Mouse (Mus musculus) lung, postnatal 0 days (tissue): ENCODE measurements at regions not wholly inside any gene's neighbourhood (a gene's known extent, or its start where the extent isn't known, plus 50 kb on each side); places are given as distances from the start of the nearest gene placed in this dataset.

ENCODE experiments used
- ATAC-seq: fragments of 200-750 bp; cut with Nextera tagmentation; 2 replicates; pipeline ENCODE4 v1.8.0; 2017; ENCODE audit warnings: moderate library complexity
- DNase-seq: peaks from one replicate; pipeline ENCODE4 v3.0.0-alpha.2; 2016; ENCODE audit warnings: low spot score
- H3K27ac ChIP-seq: fragments of 300-500 bp; sonication (generic); 2 replicates; pipeline ENCODE4 v1.5.1; 2014; ENCODE audit warnings: antibody characterized with exemption, mild to moderate bottlenecking, low read length, mixed read lengths
- H3K27me3 ChIP-seq: fragments of 300-500 bp; sonication (generic); replicated peaks from 2 replicates; pipeline ENCODE4 v1.6.1; 2014; ENCODE audit warnings: low read length, mixed read lengths; ENCODE audit not compliant: insufficient read depth
- H3K36me3 ChIP-seq: fragments of 300-500 bp; sonication (generic); 2 replicates; pipeline ENCODE4 v1.6.1; 2014; ENCODE audit warnings: low read length, mixed read lengths; ENCODE audit not compliant: insufficient read depth
- H3K4me1 ChIP-seq: fragments of 300-500 bp; sonication (generic); 2 replicates; pipeline ENCODE4 v1.6.1; 2014; ENCODE audit warnings: antibody characterized with exemption, low read depth, low read length, mixed read lengths; ENCODE audit not compliant: insufficient read depth
- H3K4me2 ChIP-seq: fragments of 300-500 bp; sonication (generic); replicated peaks from 2 replicates; pipeline ENCODE4 v1.6.1; 2014; ENCODE audit warnings: low read depth, mild to moderate bottlenecking, low read length, moderate library complexity, mixed read lengths
- H3K4me3 ChIP-seq: fragments of 300-500 bp; sonication (generic); 2 replicates; pipeline ENCODE4 v1.5.1; 2014; ENCODE audit warnings: low read depth, low read length
- H3K9ac ChIP-seq: fragments of 300-500 bp; sonication (generic); replicated peaks from 2 replicates; pipeline ENCODE4 v1.6.1; 2014; ENCODE audit warnings: low read depth, mild to moderate bottlenecking
- H3K9me3 ChIP-seq: fragments of 300-500 bp; sonication (generic); 2 replicates; pipeline ENCODE4 v1.6.1; 2016; ENCODE audit warnings: low read length, mixed read lengths
- CTCF ChIP-seq: IDR thresholded peaks from 2 replicates; pipeline ENCODE4 v1.5.1; 2016; ENCODE audit warnings: antibody characterized with exemption, mild to moderate bottlenecking
- EP300 ChIP-seq: IDR thresholded peaks from 2 replicates; pipeline ENCODE4 v1.6.1; 2016; ENCODE audit warnings: antibody characterized with exemption, mild to moderate bottlenecking, control low read depth
- WGBS: fragments of 180-500 bp; shearing (Covaris S2); extraction: QIAGEN DNeasy Blood & Tissue Kit; methylation state at CpG from one replicate; pipeline ENCODE4 v1.1.7; 2014; 5-methylcytosine and 5-hydroxymethylcytosine counted together

DNA sequence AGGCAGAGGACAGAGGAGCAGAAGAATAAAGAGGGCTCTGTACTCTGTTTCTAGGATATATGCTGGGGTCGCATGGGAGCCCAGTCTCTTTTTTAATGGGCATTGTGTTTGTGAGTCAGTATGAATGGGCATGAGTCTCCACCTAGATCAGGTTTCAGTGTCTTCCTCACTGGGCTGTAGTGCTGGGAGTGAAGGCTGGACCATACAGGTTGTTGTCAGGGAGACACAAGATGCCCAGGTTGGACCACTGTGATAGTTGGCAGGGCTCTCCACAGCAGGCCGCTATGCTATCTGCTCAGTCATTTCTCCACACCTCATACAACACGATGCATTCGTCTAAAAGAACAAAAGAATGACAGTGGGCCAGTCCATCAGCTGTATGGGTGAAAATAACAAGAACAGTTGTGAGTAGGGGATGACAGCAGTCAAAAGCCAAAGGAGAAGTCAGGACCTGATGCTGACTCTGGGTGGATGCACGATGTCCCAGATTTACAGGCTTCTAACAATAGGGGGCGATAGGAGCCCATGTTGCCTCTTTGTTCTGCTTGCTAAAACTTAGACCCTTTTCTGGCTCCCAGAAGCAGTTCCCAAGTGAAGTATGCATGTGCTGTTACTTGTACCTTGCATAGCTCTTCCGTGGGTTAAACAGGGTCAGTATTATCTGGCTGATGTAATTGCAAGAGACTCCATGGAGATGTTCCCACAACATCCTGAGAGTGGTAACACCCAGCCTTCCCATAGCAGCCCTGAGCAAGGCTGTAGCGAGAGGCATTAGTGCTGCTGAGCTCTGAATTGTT is 249.3 kb upstream of the Stac start:
- Histone ChIP-seq H3K27ac (no peak overlapping the region), H3K36me3 (no peaks in the 10 kb centered on the region), H3K4me3 (no peak overlapping the region), H3K4me1 (no peaks in the 10 kb centered on the region), H3K27me3 (no peaks in the 10 kb centered on the region), H3K9me3 (no peaks in the 10 kb centered on the region), H3K4me2 (no peak overlapping the region), H3K9ac (no peak overlapping the region)
- 40% methylated on average over 8 of the region's 8 CpGs for WGBS
- DNase-seq: peak; percentile 6
- no peak for TF ChIP-seq EP300
- TF ChIP-seq CTCF: peak; percentile 50
- no peak for ATAC-seq

DNA sequence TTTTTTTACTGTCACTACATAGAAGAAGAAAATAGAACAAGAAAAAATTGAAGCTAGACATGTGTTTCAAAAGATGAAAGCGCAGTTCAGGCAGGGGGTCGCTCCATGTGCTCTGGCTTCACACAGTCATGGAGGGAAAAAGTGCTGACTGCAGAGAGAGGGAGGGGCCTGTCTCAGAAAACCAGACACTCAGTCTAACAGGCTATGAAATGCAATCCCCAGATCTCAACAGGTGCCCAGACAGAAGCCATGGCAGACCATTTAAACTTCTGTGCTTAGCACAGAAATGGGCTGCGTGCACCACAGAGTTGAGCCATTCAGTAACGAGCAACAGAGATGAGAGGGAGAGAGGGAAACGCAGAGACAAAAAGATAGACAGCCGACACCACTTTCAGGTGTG is 242.3 kb upstream of the Stac start:
- ATAC-seq (no peak), DNase-seq (no peak)
- Histone ChIP-seq H3K4me1 (no peaks in the 10 kb centered on the region), H3K36me3 (no peaks in the 10 kb centered on the region), H3K4me3 (no peak overlapping the region), H3K9ac (no peak overlapping the region), H3K9me3 (no peaks in the 10 kb centered on the region), H3K27me3 (no peaks in the 10 kb centered on the region), H3K4me2 (no peak overlapping the region), H3K27ac (no peak overlapping the region)
- 86% methylated on average over 6 of the region's 6 CpGs for WGBS
- TF ChIP-seq CTCF: no peak
- TF ChIP-seq EP300: no peak

DNA sequence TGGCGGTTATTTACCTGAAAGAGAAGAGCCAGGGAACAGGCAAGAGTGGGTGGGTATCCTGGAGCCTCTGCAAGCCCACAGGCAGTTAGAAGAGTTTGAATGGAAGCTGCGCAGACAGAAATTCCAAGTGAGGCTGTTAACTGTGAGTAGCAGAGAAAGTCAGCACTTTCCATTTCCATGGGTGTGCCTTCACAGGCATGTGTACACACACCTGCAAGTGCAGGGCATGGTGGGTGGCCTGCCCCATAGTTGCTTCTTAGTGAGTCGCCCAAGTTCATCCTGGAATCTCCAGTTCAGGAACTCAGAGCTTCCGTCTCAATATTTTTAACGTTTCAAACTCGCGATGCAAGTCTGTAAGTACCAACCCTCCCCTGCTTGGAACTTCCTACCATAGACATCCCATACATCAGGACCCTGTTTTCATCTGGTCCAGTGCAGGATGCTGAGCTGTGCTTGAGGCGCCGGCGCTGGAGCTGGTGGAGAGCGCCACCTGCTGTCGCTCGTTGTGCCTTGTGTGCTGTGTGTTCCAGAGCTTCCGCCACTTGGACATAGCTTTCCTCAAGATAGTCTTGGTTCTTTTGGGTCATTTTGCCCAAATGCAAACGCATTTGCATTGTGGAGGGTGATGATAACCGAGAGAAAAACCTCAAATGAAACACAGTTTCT is 228.3 kb upstream of the Stac start:
- Histone ChIP-seq H3K9ac (no peak overlapping the region), H3K36me3 (no peaks in the 10 kb centered on the region), H3K4me2 (no peak overlapping the region), H3K9me3 (no peaks in the 10 kb centered on the region), H3K4me3 (no peak overlapping the region), H3K27ac (no peak overlapping the region), H3K4me1 (no peaks in the 10 kb centered on the region), H3K27me3 (no peaks in the 10 kb centered on the region)
- no peak for ATAC-seq
- no peak for TF ChIP-seq EP300
- peak; percentile 91 for TF ChIP-seq CTCF
- 18% methylated on average over 16 of the region's 16 CpGs for WGBS
- peak; percentile 65 for DNase-seq

DNA sequence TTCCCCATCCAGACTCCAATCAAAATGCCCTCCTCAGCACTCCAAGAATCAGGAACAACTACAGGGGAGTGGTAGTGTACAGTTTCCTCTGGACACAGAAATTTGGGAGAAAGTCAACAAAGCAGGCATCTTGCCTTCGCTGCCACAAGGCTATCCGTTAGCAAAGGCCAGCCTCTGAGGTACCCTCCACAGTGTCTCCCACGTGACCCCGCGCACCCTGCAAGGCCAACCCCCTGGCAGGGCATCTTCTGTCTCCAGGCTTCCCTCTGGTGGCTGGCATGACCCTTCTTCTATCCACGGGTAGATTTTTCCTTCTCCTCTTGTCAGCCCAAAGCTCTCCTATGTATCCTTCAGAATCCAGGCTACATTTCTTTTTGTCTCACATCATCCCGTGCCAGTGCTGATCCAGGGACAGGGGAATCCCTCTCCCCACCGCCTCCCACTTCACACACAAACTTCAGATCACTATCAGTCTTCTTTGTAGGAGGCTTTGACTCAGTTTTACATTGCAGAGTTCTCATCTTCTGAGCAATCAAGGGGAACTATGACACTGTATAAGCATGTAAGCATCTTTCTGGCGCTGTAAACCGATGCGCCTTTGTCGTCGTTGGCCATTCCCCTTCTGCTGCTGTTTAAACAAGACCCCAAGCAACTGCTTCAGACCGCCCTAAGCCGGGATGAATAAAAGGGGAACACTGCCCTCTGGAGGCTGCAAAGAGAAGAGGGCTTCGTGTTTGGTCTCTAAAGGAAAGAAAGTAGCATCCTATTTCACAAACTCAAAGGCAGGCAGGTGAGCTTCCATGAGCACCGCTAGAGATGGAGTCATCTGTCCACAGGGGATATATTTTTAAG is 226.8 kb upstream of the Stac start:
- H3K4me2 ChIP-seq: no peak overlapping the region
- DNase-seq: peak; percentile 29

DNA sequence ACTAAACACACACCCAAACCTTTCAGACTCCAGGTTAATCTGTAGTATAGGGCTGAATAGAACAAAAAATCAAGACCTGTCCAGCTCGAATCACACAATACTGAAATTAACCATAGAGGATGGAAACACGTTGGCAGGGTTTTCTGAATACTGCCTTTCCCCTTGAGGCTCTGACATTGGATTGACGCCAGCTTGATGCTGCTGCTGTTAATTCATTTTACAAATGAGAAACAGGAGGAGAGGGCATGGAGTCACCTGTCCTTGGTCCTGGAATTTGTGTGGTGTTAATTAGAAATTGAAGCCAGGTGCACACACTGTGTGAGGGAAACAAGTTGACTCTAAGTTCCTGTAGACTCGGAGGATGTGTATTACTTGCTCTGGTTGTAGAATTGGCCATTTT is 218.7 kb upstream of the Stac start:
- Histone ChIP-seq H3K27ac (no peak overlapping the region), H3K4me2 (no peak overlapping the region), H3K4me3 (no peak overlapping the region), H3K36me3 (no peaks in the 10 kb centered on the region), H3K4me1 (no peaks in the 10 kb centered on the region), H3K27me3 (no peaks in the 10 kb centered on the region), H3K9me3 (no peaks in the 10 kb centered on the region), H3K9ac (no peak overlapping the region)
- WGBS: 54% methylated on average over 4 of the region's 4 CpGs
- DNase-seq (no peak), ATAC-seq (no peak)
- no peak for TF ChIP-seq EP300

More for the DNA sequence above, 226.8 kb upstream of the Stac start:
- Histone ChIP-seq H3K27me3 (no peaks in the 10 kb centered on the region), H3K4me3 (no peak overlapping the region), H3K4me1 (no peaks in the 10 kb centered on the region), H3K36me3 (no peaks in the 10 kb centered on the region), H3K27ac (no peak overlapping the region), H3K9ac (no peak overlapping the region), H3K9me3 (no peaks in the 10 kb centered on the region)
- WGBS: 33% methylated on average over 17 of the region's 17 CpGs
- TF ChIP-seq EP300 (no peak), CTCF (peak; percentile 70)
- no peak for ATAC-seq

DNA sequence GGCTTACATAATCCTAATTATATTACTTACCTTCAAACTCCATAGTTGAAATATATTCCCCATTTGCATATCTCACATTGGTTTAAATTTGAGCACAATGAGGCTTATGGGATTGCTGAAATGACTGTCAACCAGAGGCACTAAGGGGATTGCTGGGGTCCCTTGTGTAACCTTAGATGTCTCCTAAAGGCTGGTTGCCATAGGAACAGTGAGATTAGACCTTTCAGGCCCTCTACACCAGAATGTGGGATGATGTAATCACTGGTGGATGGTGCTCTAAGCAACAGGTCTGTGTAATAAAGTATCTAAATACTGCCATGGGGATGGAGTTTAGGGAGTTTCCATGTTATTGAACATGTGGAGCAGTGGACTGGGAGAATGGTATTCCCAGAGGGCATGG is 210.0 kb upstream of the Stac start:
- no peak overlapping the region for H3K4me2 ChIP-seq
- H3K9ac ChIP-seq: no peak overlapping the region
- H3K4me3 ChIP-seq: no peak overlapping the region
- no peak for DNase-seq
- H3K36me3 ChIP-seq: no peaks in the 10 kb centered on the region
- ATAC-seq: no peak
- no peaks in the 10 kb centered on the region for H3K4me1 ChIP-seq
- no peak overlapping the region for H3K27ac ChIP-seq
- H3K27me3 ChIP-seq: no peaks in the 10 kb centered on the region
- TF ChIP-seq EP300 (no peak), CTCF (no peak)
- no peaks in the 10 kb centered on the region for H3K9me3 ChIP-seq
